Mouse (Mus musculus) midbrain, embryonic 12.5 days (tissue): Measurements from ENCODE around the gene Afg3l1. TPM values are rescaled to one million over a fixed set of nuclear protein-coding genes. Genes with fewer than 3 reads are reported as not detected.
"Not testable (repeated sequence)": the region's sequence is repeated elsewhere in the genome, so short reads cannot be mapped to it uniquely, and the experiment has no call there.

Experiments
- ATAC-seq: fragments of 200-750 bp; cut with Nextera tagmentation; 2 replicates; pipeline ENCODE4 v1.8.0; 2017; ENCODE audit warnings: low read depth, moderate TSS enrichment, moderate library complexity; ENCODE audit not compliant: low FRiP score
- H3K27ac ChIP-seq: fragments of 300-500 bp; sonication (generic); replicated peaks from 2 replicates; pipeline ENCODE4 v1.5.1; 2016; ENCODE audit warnings: mild to moderate bottlenecking
- H3K27me3 ChIP-seq: fragments of 300-500 bp; sonication (generic); 2 replicates; pipeline ENCODE4 v1.6.1; 2016; ENCODE audit warnings: mild to moderate bottlenecking
- H3K36me3 ChIP-seq: fragments of 300-500 bp; sonication (generic); 2 replicates; pipeline ENCODE4 v1.6.1; 2016
- H3K4me1 ChIP-seq: fragments of 300-500 bp; sonication (generic); 2 replicates; pipeline ENCODE4 v1.6.1; 2016
- H3K4me2 ChIP-seq: fragments of 300-500 bp; sonication (generic); replicated peaks from 2 replicates; pipeline ENCODE4 v1.6.1; 2016; ENCODE audit warnings: mild to moderate bottlenecking, moderate library complexity
- H3K4me3 ChIP-seq: fragments of 300-500 bp; sonication (generic); 2 replicates; pipeline ENCODE4 v1.5.1; 2016; ENCODE audit warnings: mild to moderate bottlenecking
- H3K9ac ChIP-seq: fragments of 300-500 bp; sonication (generic); replicated peaks from 2 replicates; pipeline ENCODE4 v1.6.1; 2016; ENCODE audit warnings: mild to moderate bottlenecking, moderate library complexity
- H3K9me3 ChIP-seq: fragments of 300-500 bp; sonication (generic); 2 replicates; pipeline ENCODE4 v1.6.1; 2016; ENCODE audit warnings: mild to moderate bottlenecking
- WGBS: fragments of 180-500 bp; shearing (Covaris S2); methylation state at CpG from one replicate; pipeline ENCODE4 v1.1.7; 2016; 5-methylcytosine and 5-hydroxymethylcytosine counted together
- polyA plus RNA-seq: library from polyadenylated mRNA; unstranded; fragments of >200 nt; fragmentation: Nextera tagmentation; extraction: Ambion mirVana; gene quantifications from 2 replicates; pipeline ENCODE4 v1.2.1, GENCODE M21; 2016

Gene Afg3l1
- polyA plus RNA-seq, 1 experiment from 2014 or later: 72.2 TPM

GRCm38 (mm10) chr8:123474549-123474948, 3.2 kb upstream of the Afg3l1 start:
- H3K9me3 ChIP-seq, H3K9ac ChIP-seq, H3K27ac ChIP-seq, H3K4me2 ChIP-seq, H3K4me3 ChIP-seq, H3K27me3 ChIP-seq, H3K36me3 ChIP-seq, ATAC-seq: not testable (repeated sequence)
- H3K4me1 ChIP-seq: peaks cover 19% of the 10 kb centered on the region
- WGBS: 68% methylated on average over 5 of the region's 5 CpGs

DNA sequence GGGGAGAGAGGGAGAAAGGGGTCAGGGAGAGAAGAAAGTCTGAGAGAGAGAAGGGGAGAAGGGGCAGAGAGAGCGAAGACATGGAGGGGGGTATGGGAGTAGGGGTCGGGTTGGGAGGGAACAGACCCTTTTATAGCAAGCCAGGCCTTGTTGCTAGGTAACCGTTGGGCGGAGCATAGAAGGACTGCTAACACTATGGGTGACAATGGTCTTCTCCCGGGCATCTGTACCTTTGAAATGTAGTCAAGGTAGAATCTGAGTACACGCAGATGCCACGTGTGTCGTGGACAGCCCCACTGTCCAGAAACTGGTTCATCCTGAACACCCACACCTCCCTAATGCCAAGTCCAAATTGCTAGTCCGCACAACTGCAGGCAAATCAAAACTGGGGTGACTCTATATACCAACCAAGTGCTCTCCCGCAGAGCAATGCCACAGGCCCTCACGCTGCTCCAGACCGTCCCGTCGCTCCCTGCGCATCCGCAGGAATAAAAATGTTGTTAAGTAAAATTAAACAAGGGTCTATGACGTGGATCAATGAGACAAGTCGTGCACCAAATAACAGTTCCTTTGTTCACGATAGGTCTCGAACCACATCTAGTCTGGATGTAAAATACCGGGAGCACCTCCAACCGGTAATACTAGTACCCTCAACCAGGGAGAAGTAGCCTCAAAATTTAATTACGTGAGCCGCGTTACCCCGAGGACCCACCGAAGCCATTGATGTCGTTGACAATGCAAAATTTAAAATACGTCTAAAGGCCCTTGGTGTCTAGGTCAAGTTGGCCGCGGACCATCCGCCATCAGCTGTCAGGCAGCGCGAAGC, 579 bp upstream of the Afg3l1 start:
- H3K4me2 ChIP-seq: peak overlapping the region; percentile 73
- H3K4me3 ChIP-seq: peak overlapping the region; percentile 81
- H3K4me1 ChIP-seq: peaks cover 19% of the 10 kb centered on the region
- no peaks in the 10 kb centered on the region for H3K9me3 ChIP-seq
- no peaks in the 10 kb centered on the region for H3K27me3 ChIP-seq
- ATAC-seq: peak; percentile 65
- 8% methylated on average over 34 of the region's 34 CpGs for WGBS
- H3K36me3 ChIP-seq: peaks cover 18% of the 10 kb centered on the region
- peak overlapping the region; percentile 81 for H3K9ac ChIP-seq
- H3K27ac ChIP-seq: peak overlapping the region; percentile 95

GRCm38 (mm10) chr8:123478456-123479218, 934 bp downstream of the Afg3l1 start:
- Histone ChIP-seq H3K36me3 (peaks cover 29% of the 10 kb centered on the region), H3K4me1 (peaks cover 19% of the 10 kb centered on the region), H3K4me3 (peak overlapping the region; percentile 81), H3K27me3 (no peaks in the 10 kb centered on the region), H3K9me3 (no peaks in the 10 kb centered on the region), H3K4me2 (peak overlapping the region; percentile 73), H3K9ac (peak overlapping the region; percentile 81), H3K27ac (peak overlapping the region; percentile 95)
- WGBS: 39% methylated on average over 16 of the region's 16 CpGs
- peak; percentile 8; the same call in 1 of the 2 replicates for ATAC-seq

- Histone ChIP-seq H3K4me3 (no peak overlapping the region), H3K4me2 (no peak overlapping the region), H3K9me3 (no peaks in the 10 kb centered on the region), H3K27ac (no peak overlapping the region), H3K9ac (no peak overlapping the region), H3K4me1 (peaks cover 11% of the 10 kb centered on the region), H3K27me3 (no peaks in the 10 kb centered on the region), H3K36me3 (peaks cover 62% of the 10 kb centered on the region)
- ATAC-seq: no peak
- WGBS: 84% methylated on average over 7 of the region's 7 CpGs
Observed at GRCm38 (mm10) chr8:123482627-123483026, 4.9 kb downstream of the Afg3l1 start.

- Histone ChIP-seq H3K9ac (no peak overlapping the region), H3K27me3 (no peaks in the 10 kb centered on the region), H3K4me3 (no peak overlapping the region), H3K4me2 (no peak overlapping the region), H3K9me3 (no peaks in the 10 kb centered on the region), H3K4me1 (no peaks in the 10 kb centered on the region), H3K27ac (no peak overlapping the region), H3K36me3 (peaks cover 97% of the 10 kb centered on the region)
- ATAC-seq: no peak
- 92% methylated on average over 15 of the region's 15 CpGs for WGBS
Observed at GRCm38 (mm10) chr8:123491280-123492075, 13.8 kb downstream of the Afg3l1 start.

DNA sequence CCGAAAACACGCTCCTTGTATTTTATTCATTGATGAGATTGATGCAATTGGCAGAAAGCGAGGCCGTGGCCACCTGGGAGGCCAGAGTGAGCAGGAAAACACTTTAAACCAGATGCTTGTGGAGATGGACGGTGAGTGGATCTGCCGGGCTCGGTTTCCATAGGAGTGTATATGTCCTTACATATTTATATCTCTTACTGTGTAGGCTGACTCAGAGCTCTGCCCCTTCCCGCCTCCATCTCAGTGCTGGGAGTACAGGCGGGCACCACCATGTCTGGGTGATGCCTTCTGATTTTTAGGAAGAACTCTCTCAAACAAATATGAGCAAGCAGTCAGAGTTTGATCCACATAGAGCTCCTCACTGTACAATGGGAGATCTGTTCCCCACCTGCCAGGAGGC, 15.2 kb downstream of the Afg3l1 start:
- no peak overlapping the region for H3K27ac ChIP-seq
- H3K9me3 ChIP-seq: no peaks in the 10 kb centered on the region
- H3K27me3 ChIP-seq: no peaks in the 10 kb centered on the region
- H3K9ac ChIP-seq: no peak overlapping the region
- 95% methylated on average over 9 of the region's 9 CpGs for WGBS
- H3K36me3 ChIP-seq: peaks cover 96% of the 10 kb centered on the region
- H3K4me3 ChIP-seq: no peak overlapping the region
- ATAC-seq: no peak
- H3K4me1 ChIP-seq: no peaks in the 10 kb centered on the region
- no peak overlapping the region for H3K4me2 ChIP-seq

DNA sequence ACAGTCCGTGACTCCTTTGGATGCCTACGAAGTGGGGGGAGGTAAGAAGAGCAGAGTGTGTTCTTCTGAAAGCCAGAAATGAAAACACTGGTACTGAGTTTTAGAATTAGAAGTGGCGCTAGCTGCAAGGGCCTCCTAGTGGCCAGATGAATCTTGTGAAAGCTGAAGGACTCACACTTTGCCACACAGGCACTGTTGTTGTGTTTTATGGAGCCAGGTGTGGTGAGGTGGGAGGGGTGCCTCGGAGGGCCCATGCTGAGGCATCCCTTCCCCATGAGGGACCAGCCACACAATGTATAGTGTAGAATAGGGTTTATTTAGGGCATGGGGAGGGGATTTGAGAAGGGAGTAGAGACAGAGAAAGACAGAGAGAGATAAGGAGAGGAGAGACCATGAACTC, 20.0 kb downstream of the Afg3l1 start:
- Histone ChIP-seq H3K27me3 (no peaks in the 10 kb centered on the region), H3K27ac (no peak overlapping the region), H3K9ac (no peak overlapping the region), H3K4me3 (no peak overlapping the region), H3K4me2 (no peak overlapping the region), H3K36me3 (peaks cover 96% of the 10 kb centered on the region), H3K9me3 (no peaks in the 10 kb centered on the region), H3K4me1 (no peaks in the 10 kb centered on the region)
- WGBS: 84% methylated on average over 4 of the region's 4 CpGs
- no peak for ATAC-seq

- 90% methylated on average over 11 of the region's 11 CpGs for WGBS
- Histone ChIP-seq H3K36me3 (peaks cover 96% of the 10 kb centered on the region), H3K9ac (no peak overlapping the region)
Observed at GRCm38 (mm10) chr8:123498963-123499362, 21.3 kb downstream of the Afg3l1 start.

GRCm38 (mm10) chr8:123499556-123499955, 21.9 kb downstream of the Afg3l1 start:
- H3K9ac ChIP-seq: no peak overlapping the region
- H3K4me2 ChIP-seq: no peak overlapping the region
- H3K4me3 ChIP-seq: no peak overlapping the region
- H3K36me3 ChIP-seq: peaks cover 96% of the 10 kb centered on the region
- ATAC-seq: no peak
- no peaks in the 10 kb centered on the region for H3K27me3 ChIP-seq
- no peaks in the 10 kb centered on the region for H3K4me1 ChIP-seq
- H3K27ac ChIP-seq: no peak overlapping the region
- H3K9me3 ChIP-seq: 0 out of 2 replicates have a peak, but pooled peaks cover 4% of the 10 kb centered on the region
- WGBS: 96% methylated on average over 11 of the region's 11 CpGs

More at GRCm38 (mm10) chr8:123498963-123499362, 21.3 kb downstream of the Afg3l1 start:
- H3K27me3 ChIP-seq: no peaks in the 10 kb centered on the region
- H3K9me3 ChIP-seq: 0 out of 2 replicates have a peak, but pooled peaks cover 4% of the 10 kb centered on the region
- no peak overlapping the region for H3K27ac ChIP-seq
- H3K4me1 ChIP-seq: no peaks in the 10 kb centered on the region
- H3K4me2 ChIP-seq: no peak overlapping the region
- no peak for ATAC-seq
- no peak overlapping the region for H3K4me3 ChIP-seq

DNA sequence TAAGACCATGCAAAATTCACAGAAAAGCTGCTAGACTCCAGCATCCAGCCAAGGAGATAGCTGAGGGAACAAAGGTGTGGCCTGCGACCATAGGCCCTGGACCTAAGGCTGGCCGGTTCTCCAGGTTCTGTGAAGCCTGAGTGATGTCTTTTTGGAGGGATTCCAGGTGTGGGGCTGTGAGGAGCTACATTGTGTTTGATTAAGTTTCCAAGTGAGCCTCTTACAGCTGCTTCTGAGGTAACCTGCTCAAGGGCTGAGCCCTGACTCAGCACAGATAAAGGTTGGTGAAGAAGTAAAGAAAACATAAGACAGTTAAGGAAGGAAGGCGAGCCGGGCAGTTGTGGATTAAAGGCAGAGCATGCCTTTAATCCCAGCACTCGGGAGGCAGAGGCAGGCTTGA, 24.5 kb downstream of the Afg3l1 start:
- peaks cover 96% of the 10 kb centered on the region for H3K36me3 ChIP-seq
- no peak overlapping the region for H3K27ac ChIP-seq
- no peaks in the 10 kb centered on the region for H3K27me3 ChIP-seq
- no peak for ATAC-seq
- H3K4me2 ChIP-seq: no peak overlapping the region
- H3K4me3 ChIP-seq: no peak overlapping the region
- H3K9me3 ChIP-seq: 0 out of 2 replicates have a peak, but pooled peaks cover 4% of the 10 kb centered on the region
- H3K4me1 ChIP-seq: no peaks in the 10 kb centered on the region
- WGBS: 97% methylated on average over 5 of the region's 5 CpGs
- no peak overlapping the region for H3K9ac ChIP-seq

DNA sequence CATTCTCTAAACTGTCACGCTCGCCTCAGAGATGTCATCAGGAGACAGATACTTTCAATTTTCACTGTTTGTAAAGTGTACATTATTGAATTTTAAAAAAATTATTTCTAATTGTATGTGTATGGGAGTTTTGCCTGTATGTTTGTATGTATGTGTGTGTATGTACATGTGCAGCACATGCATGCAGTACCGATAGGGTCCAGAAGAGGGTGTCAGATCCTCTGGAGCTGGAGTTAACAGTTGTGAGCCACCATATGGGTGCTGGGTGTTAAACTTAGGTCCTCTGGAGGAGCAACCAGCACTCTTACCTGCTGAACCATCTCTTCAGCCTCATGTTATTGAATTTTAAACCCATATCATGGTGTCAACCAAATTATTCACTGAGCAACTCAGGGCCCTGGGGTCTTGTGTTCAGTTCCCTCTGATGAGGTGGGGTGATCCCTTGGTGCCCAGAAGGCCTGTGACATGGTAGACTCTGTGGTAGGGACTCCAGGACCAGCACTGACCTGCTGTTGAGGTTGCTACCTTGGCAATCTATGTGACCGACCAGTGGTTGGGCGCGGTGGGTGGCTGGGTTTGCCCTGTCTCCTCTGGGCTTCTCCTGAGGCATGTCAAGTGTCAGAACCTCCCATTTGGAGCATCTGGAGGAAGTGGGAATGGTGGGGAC, 26.2 kb downstream of the Afg3l1 start:
- H3K27ac ChIP-seq: no peak overlapping the region
- no peak overlapping the region for H3K9ac ChIP-seq
- peaks cover 100% of the 10 kb centered on the region for H3K36me3 ChIP-seq
- H3K27me3 ChIP-seq: no peaks in the 10 kb centered on the region
- H3K9me3 ChIP-seq: 0 out of 2 replicates have a peak, but pooled peaks cover 4% of the 10 kb centered on the region
- no peak for ATAC-seq
- no peaks in the 10 kb centered on the region for H3K4me1 ChIP-seq
- WGBS: 96% methylated on average over 6 of the region's 6 CpGs
- no peak overlapping the region for H3K4me2 ChIP-seq
- no peak overlapping the region for H3K4me3 ChIP-seq
